Mouse (Mus musculus): Measurements from ENCODE around the gene Faf1.

- TF ChIP-seq HCFC1 (IDR thresholded peaks at IDR 0.05; ENCODE audit: borderline replicate concordance, insufficient read depth, low read length) (no peak), CHD2 (IDR thresholded peaks at IDR 0.05; ENCODE audit: low read depth, low read length) (no peak), ZNF384 (IDR thresholded peaks at IDR 0.05; ENCODE audit: low read depth, low read length) (no peak), ZC3H11A (IDR thresholded peaks at IDR 0.05; ENCODE audit: borderline replicate concordance, low read depth, low read length) (no peak)
These were observed 92.7 kb downstream of the Faf1 start for GRCm38 (mm10) chr4:109769071-109769470.
